Mouse (Mus musculus) naive thymus-derived CD4-positive, alpha-beta T cell, adult 2 months (primary cell): ENCODE measurements around the gene Tagln3.
A peak's percentile ranks its signal among the peaks of the same experiment; 100 is the strongest.

ENCODE experiments used
- DNase-seq: peaks from one replicate; pipeline ENCODE4 v3.0.0-alpha.2; 2011; ENCODE audit warnings: low read depth

Tagln3 gene

DNA sequence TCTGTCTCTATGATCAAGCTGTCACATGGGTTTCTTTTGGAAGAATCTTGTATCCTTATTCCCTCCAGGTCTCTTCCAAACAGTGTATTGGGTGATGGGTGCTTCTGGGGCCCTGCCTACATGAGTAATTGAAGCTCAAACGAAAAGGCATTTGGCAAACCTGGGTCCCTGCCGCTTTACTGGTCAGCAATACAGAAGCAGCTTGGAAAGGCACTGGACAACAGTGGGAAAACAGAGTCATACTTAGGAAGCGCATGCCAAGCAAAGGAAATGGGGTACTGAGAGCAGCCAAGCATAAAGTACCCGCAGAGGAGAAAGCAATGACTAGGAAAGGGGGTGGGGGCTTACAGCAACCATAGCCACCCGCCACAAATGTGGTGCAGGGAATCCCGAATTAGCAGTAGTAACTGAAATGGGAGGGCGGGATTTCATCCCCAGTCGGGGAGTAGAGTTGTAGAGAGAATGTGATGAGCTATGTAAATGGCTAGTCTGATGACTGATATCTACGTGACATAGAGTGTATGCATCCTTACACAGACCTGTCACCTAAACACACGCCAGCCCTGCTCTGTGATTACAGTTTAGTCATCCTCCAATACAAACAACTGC, 4.3 kb downstream of the Tagln3 start:
- no peak for DNase-seq

DNA sequence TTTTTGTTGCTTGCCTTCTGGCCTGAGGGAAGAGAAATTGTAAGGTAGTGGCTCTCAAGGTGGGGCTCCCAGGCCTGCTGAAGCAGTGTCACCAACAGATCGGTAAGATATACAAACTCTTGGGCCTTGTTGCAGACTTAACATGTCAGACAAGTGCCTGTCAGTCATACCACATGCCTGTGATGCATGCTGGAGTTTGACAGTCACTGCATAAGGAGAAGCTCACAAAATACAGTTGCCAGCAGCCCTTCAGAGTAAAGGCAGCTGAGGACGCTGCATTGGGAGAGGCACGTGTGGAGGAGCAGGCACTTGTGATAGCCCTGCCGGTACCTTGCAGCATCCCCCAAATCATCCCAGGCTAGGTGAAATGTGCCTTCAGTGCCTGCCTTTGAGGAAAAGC, 6.1 kb downstream of the Tagln3 start:
- no peak for DNase-seq

DNA sequence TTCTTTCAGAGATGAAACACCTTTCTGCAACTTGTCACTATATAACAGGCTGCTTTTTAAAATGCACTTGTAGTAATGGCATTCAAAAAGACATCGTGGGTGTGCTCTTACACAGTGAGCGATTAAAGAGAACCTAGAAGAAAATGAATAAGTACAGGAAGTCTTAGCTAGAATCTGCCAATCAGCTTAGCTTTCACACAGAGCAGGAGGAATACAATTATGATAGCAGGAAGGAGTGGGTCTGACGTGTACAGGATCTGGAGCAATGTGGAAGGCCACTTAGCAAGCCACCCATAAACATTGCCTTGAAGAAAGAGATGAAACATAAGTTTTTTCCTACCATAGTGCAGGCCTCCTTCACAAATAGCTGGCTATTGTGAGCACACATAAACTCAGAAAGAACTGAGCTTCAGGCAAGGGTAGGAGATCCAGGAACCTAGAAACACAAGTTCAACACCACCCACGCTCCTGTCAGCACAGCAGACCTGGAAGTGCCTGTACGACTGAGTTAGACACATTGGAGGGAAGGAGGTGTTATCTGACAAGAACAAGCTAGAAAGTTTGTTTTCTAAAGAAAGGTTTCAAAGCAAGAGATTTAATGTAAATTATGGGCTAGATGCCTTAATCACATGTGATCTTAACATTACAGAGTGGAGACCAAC, 9.8 kb downstream of the Tagln3 start:
- DNase-seq = no peak

DNA sequence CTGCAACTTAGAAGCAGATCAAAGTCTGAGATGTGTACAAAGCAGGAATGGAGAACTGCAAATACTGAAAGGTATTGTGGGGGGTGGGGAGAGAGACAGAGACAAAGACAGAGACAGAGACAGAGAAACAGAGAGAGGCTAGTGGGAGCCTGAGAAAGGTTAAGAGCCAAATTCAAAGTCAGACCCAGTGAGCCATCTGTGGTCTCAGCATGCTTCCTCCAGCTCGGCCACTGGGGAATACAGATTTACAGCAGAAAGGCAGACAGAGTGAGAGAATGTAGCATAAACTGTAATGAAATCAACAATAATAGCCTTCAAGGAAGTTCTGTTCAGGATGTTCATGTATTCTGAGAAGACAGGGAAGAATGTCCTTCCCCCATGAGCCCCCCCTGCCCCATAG, 10.5 kb downstream of the Tagln3 start:
- no peak for DNase-seq

DNA sequence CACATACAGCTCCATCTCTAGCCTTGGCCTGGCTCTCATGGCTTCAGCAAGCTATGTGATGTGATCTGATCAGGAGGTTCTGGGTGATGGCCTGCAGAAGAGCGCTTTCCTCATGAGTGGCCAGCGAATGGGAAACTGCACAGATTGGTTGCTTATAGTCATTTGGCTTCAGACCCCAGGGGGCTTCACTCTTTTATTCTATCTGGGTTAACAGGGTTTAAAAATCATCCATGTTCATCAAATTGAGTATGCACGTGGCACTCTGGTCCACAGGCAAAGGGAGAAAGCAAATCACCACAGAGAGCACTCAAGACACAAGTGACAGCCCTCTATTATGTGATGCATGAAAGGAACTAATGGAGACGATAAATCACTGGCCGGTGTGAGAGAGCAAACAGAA, 11.1 kb downstream of the Tagln3 start:
- no peak for DNase-seq

DNA sequence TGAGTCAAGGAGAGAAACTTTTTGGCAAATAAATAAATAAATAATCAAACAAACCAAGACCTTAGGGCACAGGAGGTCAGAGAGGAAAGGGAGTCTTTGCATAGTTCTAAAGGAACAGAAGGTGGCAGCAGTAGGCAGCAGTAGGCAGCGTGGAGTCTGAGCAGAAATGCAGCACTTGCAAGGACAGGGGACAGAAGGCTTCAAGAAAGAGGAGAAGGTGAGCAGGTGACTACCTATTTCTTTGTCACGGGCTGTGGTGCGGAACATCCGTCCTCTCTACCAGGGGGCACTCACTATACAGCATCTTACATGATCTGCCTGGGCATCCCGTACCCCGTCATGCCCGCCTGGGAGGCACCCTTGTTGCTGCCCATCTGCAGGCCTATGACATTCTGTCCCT, 13.1 kb downstream of the Tagln3 start:
- DNase-seq = no peak

DNA sequence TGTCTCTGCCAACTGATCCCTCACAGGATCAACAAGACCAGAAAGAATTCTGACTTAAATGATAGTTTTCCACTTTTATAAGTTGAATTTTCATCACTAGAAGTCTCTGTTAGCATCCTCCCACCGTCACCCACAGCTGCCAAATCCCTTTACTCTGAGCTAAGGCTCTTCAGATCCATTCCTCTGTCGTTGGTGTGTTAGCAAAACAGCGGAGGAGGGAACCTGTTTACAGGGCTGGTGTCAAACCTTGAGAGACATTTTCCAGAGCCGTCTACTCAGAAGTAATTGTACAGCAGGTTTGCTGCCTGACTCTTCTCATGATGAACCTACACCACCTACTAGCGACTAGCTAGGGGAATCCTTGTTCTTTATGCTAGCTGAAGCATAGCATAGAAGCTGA, 25.1 kb downstream of the Tagln3 start:
- no peak for DNase-seq

DNA sequence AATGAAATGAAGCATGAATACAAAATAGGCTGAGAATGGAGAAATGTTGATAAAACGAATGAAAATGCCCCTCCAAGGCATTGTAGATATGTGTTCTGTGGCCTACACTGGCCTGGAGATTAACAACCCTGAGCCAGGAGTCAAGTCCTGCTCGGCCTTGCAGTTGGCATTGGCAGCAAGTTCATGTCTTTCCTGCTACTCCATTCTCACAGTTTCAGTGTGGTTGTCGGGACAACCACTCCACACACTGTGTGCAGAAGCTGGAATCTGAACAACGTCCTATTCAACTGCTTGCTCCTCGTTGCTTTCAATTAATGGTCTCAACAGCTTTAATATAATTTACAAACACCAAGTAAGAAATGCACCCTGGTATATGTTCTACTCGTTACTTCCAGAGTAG, 26.4 kb downstream of the Tagln3 start:
- no peak for DNase-seq

DNA sequence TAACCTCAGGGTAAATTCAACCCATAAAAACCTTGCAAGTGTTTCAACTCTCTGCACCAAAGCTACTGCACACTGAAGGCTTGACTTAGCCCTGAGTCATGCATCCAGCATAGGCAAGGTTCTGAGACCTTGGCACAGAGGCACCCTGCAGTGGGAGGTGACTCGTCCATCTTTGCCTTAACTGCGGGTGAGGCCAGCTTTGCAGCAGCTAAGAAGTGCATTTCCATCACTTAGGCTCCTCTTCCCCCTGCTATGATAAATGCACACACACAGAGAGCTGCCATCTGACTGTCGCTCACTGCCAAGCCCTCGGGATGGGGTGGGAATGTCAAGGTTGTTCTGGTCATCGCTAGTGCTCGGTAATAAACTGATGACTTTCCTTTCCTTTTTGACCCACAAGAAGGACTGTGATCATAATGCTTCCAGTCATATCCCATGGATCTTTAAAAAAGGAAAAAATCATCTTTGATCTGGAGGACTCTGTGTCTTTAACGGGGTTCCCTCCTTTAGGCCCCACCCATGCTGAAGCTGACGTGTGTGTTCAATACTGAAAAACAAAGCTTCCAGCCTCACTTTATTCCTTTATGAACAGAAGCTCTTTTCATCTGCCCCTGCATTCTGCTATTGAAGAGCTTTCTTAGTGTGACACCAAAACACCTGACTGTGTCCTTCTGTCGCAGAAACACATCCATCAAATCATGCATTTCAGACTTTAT, 28.8 kb downstream of the Tagln3 start:
- DNase-seq = no peak

DNA sequence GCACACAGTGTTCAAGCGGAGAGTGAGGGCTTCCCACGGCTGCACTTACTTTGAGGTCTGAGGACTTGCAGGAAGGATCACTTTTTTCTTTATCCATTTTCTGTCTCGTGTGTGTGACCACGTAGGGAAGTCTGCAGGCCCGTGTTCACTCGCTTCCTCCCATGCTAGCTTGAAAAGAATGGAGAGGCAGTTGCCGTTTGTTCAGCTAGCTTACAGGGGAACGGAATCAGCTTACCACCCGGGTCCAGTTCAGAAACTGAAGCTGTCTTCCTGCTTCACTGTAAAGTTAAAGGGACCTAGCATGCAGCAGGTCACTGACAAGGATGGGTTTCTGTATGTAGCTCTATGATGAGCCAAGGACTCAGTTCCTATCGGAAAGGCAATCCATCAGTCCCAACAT, 30.9 kb downstream of the Tagln3 start, which contains the start of gene Tmprss7:
Tmprss7 (minus strand) TSS at position 101 of the 400 bp plus-strand sequence.
- DNase-seq = no peak

DNA sequence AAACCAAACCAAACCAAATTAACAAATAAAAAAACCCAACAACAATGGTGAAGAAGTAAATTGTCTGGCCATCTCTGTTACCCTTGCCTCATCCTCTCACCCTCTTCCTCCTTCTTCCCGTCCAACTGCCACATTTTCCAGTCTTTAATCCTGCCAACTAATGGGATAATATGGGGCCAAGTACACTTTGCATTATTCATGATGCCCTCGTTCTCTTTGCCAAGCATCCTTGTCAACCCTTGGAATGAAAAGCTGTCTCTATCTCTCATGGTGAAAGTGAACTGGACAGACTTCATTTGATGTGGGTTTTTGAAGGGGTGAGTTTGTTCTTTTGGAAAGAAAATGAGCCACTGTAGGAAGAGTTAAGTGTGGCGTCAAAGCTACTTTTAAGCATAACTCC, 31.6 kb downstream of the Tagln3 start:
- DNase-seq = no peak

DNA sequence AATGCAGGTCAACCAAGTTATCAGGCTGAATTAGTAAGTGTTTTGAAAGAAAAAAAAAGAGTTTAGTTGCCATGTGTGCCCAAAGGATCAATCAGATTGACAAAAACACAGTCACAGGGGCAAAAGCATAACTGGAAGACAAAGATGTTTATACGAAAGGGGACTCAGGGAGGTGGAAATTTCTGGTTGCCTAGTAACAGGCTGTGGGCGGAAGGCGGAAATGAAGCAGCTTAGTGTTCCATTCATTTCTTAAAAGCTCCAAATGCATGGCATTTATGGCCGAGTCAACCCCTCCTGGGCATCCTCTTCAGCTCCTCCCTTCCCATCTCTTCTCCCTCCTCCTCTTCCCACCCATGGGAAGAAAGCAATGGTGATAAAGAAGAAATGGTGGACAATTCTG, 34.2 kb downstream of the Tagln3 start:
- DNase-seq = peak; percentile 52

DNA sequence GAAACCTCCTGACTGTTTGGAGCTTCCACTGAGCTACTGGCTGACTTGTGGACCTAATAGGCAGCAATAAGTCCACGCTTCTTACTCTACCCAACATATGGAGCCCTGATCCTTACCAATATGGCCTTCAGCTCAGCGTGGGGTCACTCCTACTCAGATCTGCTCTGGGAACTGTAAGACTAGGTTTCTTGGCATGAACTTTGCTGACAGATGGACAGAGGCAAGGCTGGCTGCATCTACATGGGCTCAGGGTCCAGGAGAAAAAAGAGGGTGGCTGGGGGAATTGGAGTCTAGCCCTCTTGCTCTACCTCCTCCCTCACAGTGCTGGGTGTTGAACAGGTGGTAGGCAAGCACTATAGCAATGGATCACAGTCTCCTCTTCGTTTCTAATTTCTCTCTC, 37.6 kb downstream of the Tagln3 start:
- DNase-seq = no peak

DNA sequence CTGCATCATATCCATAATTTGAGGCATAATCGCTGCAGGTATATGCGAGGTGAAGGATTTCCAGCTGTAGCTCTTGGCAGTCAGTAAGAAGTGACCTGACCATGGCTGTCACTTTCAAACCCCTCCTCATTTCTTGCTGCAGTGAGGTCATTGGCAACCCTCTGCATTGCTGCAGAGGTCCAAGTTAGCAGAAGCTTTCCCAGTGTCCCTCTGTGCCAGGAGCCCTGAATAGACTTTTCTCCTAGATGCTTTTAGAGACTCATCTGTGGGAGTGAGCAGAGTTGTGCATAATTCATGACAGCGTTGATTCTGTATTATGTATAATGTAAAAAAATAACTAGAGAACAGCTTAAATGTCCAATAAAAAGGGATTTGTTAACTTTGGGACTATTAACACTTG, 39.1 kb downstream of the Tagln3 start:
- DNase-seq = no peak

DNA sequence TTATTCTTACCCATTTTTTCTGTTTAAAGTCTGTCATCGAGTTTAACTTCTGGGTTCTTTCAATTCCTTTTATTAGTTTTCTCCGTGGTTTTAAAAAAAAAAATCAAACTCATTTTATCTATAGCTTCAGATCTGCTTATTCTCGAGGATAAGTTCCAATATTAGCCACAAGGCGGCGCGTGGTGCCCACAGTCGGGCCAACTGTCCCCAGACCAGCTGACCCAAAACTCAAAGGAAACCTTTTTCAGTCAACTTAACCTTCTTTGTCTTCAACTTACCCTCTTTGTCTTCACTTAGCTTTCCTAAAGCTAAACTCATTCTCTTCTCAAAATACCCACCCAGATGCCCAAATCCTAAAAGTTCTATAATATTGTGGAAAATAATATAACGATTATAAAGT, 39.6 kb downstream of the Tagln3 start:
- DNase-seq = peak; percentile 32

DNA sequence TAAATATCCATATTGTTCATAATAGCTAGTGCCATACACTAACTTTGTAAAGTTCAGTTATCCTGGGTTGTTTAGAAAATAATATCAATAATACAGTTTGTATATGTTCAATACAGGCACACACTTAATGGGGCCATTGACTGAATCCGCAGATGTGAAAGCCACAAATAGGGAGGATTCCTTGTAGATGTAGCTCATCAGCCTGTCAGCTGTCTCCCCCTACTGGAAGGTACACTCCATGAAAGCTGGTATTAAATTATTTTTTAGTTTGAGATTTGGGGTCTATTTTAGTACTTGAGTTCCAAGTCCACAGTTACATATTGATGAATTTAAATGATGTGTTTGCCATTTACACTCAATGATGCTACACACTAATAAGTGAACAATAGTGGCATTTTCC, 47.9 kb downstream of the Tagln3 start:
- DNase-seq = peak; percentile 31

DNA sequence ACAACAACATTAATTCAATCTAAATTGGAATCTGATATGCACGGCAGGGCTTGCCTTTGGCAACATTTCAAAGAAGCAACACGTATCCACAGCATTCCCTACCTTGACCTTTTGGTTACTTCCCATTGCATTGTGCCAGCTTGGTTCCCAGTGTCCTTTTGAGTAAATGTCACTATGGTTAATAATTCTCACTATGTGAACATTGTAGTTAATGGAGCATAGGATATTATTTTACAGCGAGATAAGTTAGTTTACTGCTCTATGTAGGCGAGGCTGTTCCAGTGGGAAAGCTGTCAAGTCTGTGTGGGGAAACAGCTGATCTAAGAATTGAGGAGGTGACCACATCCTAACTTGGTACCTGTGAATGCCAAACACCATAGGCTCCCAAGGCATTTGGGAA, 54.4 kb downstream of the Tagln3 start:
- DNase-seq = no peak

DNA sequence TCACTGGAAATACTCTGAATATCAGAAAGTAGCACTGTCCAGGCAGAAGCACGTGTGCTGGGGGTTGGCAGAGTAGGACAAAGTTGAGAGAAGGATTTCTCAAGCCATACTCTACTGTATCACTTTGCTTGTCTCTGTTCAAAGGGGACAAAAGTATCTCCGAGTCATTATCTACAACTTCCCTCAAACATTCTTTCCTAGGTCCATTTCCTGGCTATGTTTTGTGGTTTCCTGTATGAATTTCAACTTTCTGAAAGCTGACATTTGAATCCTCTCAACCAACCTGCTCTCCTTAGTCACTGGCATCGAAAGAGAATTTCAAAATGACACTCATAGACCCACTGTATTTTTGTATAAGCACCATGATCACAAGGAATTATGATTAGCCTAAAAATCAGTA, 56.2 kb downstream of the Tagln3 start:
- peak; percentile 9 for DNase-seq

DNA sequence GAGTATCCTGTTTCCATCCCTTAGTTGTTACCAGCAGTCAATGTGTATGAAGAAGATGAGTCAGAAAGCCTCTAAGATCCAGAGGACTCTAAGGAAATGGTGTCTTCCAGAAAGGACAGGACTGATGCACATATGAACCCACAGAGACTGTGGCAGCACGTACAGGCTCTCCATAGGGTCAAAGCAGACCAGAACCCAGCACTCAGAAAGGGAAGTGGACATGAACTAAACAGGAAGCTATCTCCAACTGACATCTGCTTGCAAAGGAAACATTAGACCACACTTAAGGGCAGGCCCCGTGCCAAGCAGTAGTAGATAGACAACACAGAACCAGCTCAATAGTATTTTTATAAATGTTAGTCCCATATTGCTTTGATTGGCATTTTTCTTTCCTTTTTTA, 58.3 kb downstream of the Tagln3 start:
- DNase-seq = peak; percentile 18

DNA sequence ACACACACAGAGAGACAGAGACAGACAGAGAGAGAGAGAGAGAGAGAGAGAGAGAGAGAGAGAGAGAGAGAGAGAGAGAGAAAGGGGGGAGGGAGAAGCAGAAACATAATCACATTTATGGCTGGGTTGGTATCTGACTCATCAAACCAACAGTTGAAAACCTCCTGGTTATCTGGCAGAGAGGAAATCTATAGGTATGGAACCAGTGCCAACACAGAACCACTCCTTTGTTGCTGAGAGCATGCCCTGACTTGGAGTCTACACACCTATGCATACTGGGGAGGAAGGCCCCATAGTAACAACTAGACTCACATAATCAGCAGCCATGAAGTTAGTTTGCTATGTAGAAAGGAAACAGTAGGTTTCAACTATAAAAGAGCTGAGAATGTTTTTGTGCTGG, 62.0 kb downstream of the Tagln3 start:
- no peak for DNase-seq
